Mouse (Mus musculus) liver, embryonic 11.5 days (tissue): ENCODE measurements around the gene Eef1akmt3. TPM values are rescaled to one million over a fixed set of nuclear protein-coding genes. Genes with fewer than 3 reads are reported as not detected.
A peak's percentile ranks its signal among the peaks of the same experiment; 100 is the strongest.

Experiments
- ATAC-seq: fragments of 200-750 bp; cut with Nextera tagmentation; replicated peaks from 2 replicates; pipeline ENCODE4 v1.8.0; 2017; ENCODE audit warnings: moderate number of reproducible peaks, mild to moderate bottlenecking, moderate TSS enrichment, moderate library complexity; ENCODE audit not compliant: low FRiP score
- DNase-seq: peaks from one replicate; pipeline ENCODE4 v3.0.0-alpha.2; 2017; ENCODE audit warnings: low spot score
- H3K27ac ChIP-seq: fragments of 300-500 bp; sonication (generic); 2 replicates; pipeline ENCODE4 v1.5.1; 2014; ENCODE audit warnings: mild to moderate bottlenecking, low read depth, low read length, control low read depth
- H3K27me3 ChIP-seq: fragments of 300-500 bp; sonication (generic); replicated peaks from 2 replicates; pipeline ENCODE4 v1.6.1; 2014; ENCODE audit warnings: low read length, mixed read lengths; ENCODE audit not compliant: control insufficient read depth, insufficient read depth
- H3K36me3 ChIP-seq: fragments of 300-500 bp; sonication (generic); 2 replicates; pipeline ENCODE4 v1.6.1; 2014; ENCODE audit warnings: mild to moderate bottlenecking, low read length, moderate library complexity, mixed read lengths; ENCODE audit not compliant: control insufficient read depth, insufficient read depth
- H3K4me1 ChIP-seq: fragments of 300-500 bp; sonication (generic); replicated peaks from 2 replicates; pipeline ENCODE4 v1.6.1; 2014; ENCODE audit warnings: low read length, mixed read lengths; ENCODE audit not compliant: control insufficient read depth, insufficient read depth
- H3K4me2 ChIP-seq: fragments of 300-500 bp; sonication (generic); 2 replicates; pipeline ENCODE4 v1.6.1; 2014; ENCODE audit warnings: mild to moderate bottlenecking, control low read depth, moderate library complexity
- H3K4me3 ChIP-seq: fragments of 300-500 bp; sonication (generic); 2 replicates; pipeline ENCODE4 v1.5.1; 2014; ENCODE audit warnings: low read depth, low read length, control low read depth
- H3K9ac ChIP-seq: fragments of 300-500 bp; sonication (generic); 2 replicates; pipeline ENCODE4 v1.6.1; 2014; ENCODE audit warnings: low read depth, low read length, control low read depth
- H3K9me3 ChIP-seq: fragments of 300-500 bp; sonication (generic); 2 replicates; pipeline ENCODE4 v1.6.1; 2016; ENCODE audit warnings: low read length, inconsistent platforms, mixed read lengths; ENCODE audit not compliant: control insufficient read depth
- WGBS: fragments of 180-500 bp; shearing (Covaris S2); extraction: QIAGEN DNeasy Blood & Tissue Kit; methylation state at CpG from one replicate; pipeline ENCODE4 v1.1.7; 2014; 5-methylcytosine and 5-hydroxymethylcytosine counted together
- microRNA counts: library from miRNA; unstranded; fragments of <30 nt; microRNA quantifications from one replicate; lab custom pipeline; 2015
- microRNA-seq: library from miRNA; unstranded; fragments of <30 nt; microRNA quantifications from one replicate; pipeline ENCODE4, GENCODE M21; 2017; ENCODE audit warnings: borderline number of aligned reads
- polyA plus RNA-seq: library from polyadenylated mRNA; unstranded; fragments of >200 nt; fragmentation: Nextera tagmentation; extraction: Ambion mirVana; gene quantifications from 2 replicates; pipeline ENCODE4 v1.2.1, GENCODE M21; 2014

Gene Eef1akmt3
- polyA plus RNA-seq, 1 experiment from 2014 or later, result 0.11 TPM

DNA sequence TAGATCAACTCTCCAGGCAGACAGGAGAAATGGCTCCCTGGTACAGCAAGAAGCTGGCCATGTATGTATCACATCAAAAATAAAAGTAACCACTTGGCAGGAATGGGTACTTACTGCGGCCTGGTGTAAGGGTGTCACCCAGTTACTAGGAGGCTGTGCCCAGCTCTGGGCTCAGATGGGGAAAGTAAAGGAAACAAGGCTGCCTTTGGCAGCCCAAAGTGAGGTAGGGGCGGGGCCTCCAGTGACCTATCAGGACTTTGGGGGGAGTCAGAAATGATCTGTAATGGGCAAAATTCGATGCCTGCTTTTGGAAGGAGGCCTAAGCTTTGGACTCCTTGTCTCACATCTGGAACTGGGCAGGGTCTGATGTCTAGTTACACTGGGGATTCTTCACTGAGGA, 59.6 kb downstream of the Eef1akmt3 start:
- Histone ChIP-seq H3K9ac (no peak overlapping the region), H3K27me3 (no peaks in the 10 kb centered on the region), H3K4me3 (no peak overlapping the region), H3K4me1 (peaks cover 67% of the 10 kb centered on the region), H3K9me3 (no peaks in the 10 kb centered on the region), H3K36me3 (no peaks in the 10 kb centered on the region; the same call in 1 of the 2 replicates), H3K4me2 (peak overlapping the region; percentile 81), H3K27ac (no peak overlapping the region)
- 67% methylated on average over 3 of the region's 3 CpGs for WGBS
- DNase-seq (no peak), ATAC-seq (no peak)

MicroRNAs encoded within 50 kb of the gene (microRNA counts, 519-probe panel; counts per million panel counts)
- microRNA mmu-miR-26a (lab: Ali Mortazavi, UCI), result 4,710 counts per million, percentile 34 among the panel's probes with 10 or more counts
- not detected for microRNA mmu-miR-546 (lab: Ali Mortazavi, UCI)

Small RNA genes within 50 kb of the gene (microRNA-seq; reads per million reads assigned to microRNA genes)
- gene Mir26a-2 (55.3 reads per million, percentile 42 among the genes with 10 or more reads in this experiment), gene Mir546 (not detected)

Other genes starting within 250 kb of the Eef1akmt3 start
- gene Atp23, start 140.2 kb downstream of the Eef1akmt3 start, polyA plus RNA-seq, result 21.4 and 21.8 TPM in 2 replicates
- 37.4 and 42.2 TPM in 2 replicates for gene Ctdsp2, start 62.8 kb downstream of the Eef1akmt3 start, polyA plus RNA-seq
- 0.10 and 0.13 TPM in 2 replicates for gene Avil, start 40.8 kb downstream of the Eef1akmt3 start, polyA plus RNA-seq
- gene Tsfm, start 10.7 kb downstream of the Eef1akmt3 start, polyA plus RNA-seq, result 110 and 119 TPM in 2 replicates
- gene Mettl1, start 99 bp downstream of the Eef1akmt3 start, polyA plus RNA-seq, result 54.1 and 58.1 TPM in 2 replicates
- gene Cyp27b1, start 6.7 kb upstream of the Eef1akmt3 start, polyA plus RNA-seq, result not detected in 2 replicates
- 0.38 TPM in 2 replicates for gene March9, start 18.7 kb upstream of the Eef1akmt3 start, polyA plus RNA-seq
- 1,533 and 1,539 TPM in 2 replicates for gene Cdk4, start 22.0 kb upstream of the Eef1akmt3 start, polyA plus RNA-seq
- 112 and 121 TPM in 2 replicates for gene Tspan31, start 28.8 kb upstream of the Eef1akmt3 start, polyA plus RNA-seq
- gene Agap2, start 33.8 kb upstream of the Eef1akmt3 start, polyA plus RNA-seq, result 2.2 and 2.3 TPM in 2 replicates
- 51.2 and 54.7 TPM in 2 replicates for gene Os9, start 79.6 kb upstream of the Eef1akmt3 start, polyA plus RNA-seq
- gene B4galnt1, start 123.7 kb upstream of the Eef1akmt3 start, polyA plus RNA-seq, result 21.6 and 26.3 TPM in 2 replicates
- gene Slc26a10, start 139.1 kb upstream of the Eef1akmt3 start, polyA plus RNA-seq, result 3.6 and 5.2 TPM in 2 replicates
- gene Arhgef25, start 148.6 kb upstream of the Eef1akmt3 start, polyA plus RNA-seq, result 28.3 and 30.2 TPM in 2 replicates
- gene Dtx3, start 154.2 kb upstream of the Eef1akmt3 start, polyA plus RNA-seq, result 64.0 and 70.8 TPM in 2 replicates
- 43.1 and 43.4 TPM in 2 replicates for gene Pip4k2c, start 170.1 kb upstream of the Eef1akmt3 start, polyA plus RNA-seq
- 1.3 and 1.4 TPM in 2 replicates for gene Kif5a, start 221.8 kb upstream of the Eef1akmt3 start, polyA plus RNA-seq
- gene Dctn2, start 224.9 kb upstream of the Eef1akmt3 start, polyA plus RNA-seq, result 135 TPM in 2 replicates
- gene Mbd6, start 247.5 kb upstream of the Eef1akmt3 start, polyA plus RNA-seq, result 14.2 and 19.0 TPM in 2 replicates